Mouse (Mus musculus) liver, embryonic 14.5 days (tissue): ENCODE results near the gene Cd59a. TPM values are rescaled to one million over a fixed set of nuclear protein-coding genes. Genes with fewer than 3 reads are reported as not detected.

ENCODE experiments used
- ATAC-seq: fragments of 200-750 bp; cut with Nextera tagmentation; 2 replicates; pipeline ENCODE4 v1.8.0; 2017; ENCODE audit warnings: moderate number of reproducible peaks, mild to moderate bottlenecking, moderate library complexity; ENCODE audit not compliant: insufficient read depth
- DNase-seq, 3 experiments: peaks; one replicate each; pipeline ENCODE4 v3.0.0-alpha.2; 2012 to 2013; ENCODE audit warnings: low read depth in 3 of 3, low spot score in 3 of 3
- H3K27ac ChIP-seq: fragments of 300-500 bp; sonication (generic); 2 replicates; pipeline ENCODE4 v1.5.1; 2014; ENCODE audit warnings: moderate library complexity, mild to moderate bottlenecking, control low read depth, inconsistent platforms
- H3K27me3 ChIP-seq: fragments of 300-500 bp; sonication (generic); 2 replicates; pipeline ENCODE4 v1.6.1; 2014; ENCODE audit warnings: mild to moderate bottlenecking, low read length, moderate library complexity; ENCODE audit not compliant: control insufficient read depth, insufficient read depth
- H3K36me3 ChIP-seq: fragments of 300-500 bp; sonication (generic); replicated peaks from 2 replicates; pipeline ENCODE4 v1.6.1; 2014; ENCODE audit warnings: low read depth; ENCODE audit not compliant: control insufficient read depth, insufficient read depth
- H3K4me1 ChIP-seq, 2 experiments: fragments of 200-500 bp in 1 of 2; fragments of 300-500 bp in 1 of 2; sonication (generic) in 1 of 2; replicated peaks; 2 replicates each; pipeline ENCODE4 v1.6.1; 2012 to 2014; ENCODE audit warnings: antibody characterized with exemption in 1 of 2, inconsistent platforms in 1 of 2, low read length in 1 of 2; ENCODE audit not compliant: control insufficient read depth in 2 of 2, insufficient read depth in 2 of 2
- H3K4me2 ChIP-seq: fragments of 300-500 bp; sonication (generic); 2 replicates; pipeline ENCODE4 v1.6.1; 2014; ENCODE audit warnings: low read depth, mild to moderate bottlenecking, control low read depth, moderate library complexity
- H3K4me3 ChIP-seq, 2 experiments: fragments of 200-500 bp in 1 of 2; fragments of 300-500 bp in 1 of 2; sonication (generic) in 1 of 2; 2 replicates each; pipeline ENCODE4 v1.5.1; 2012 to 2014; ENCODE audit warnings: low read depth in 2 of 2, low read length in 2 of 2, mild to moderate bottlenecking in 2 of 2, control low read depth in 1 of 2, inconsistent platforms in 1 of 2, moderate library complexity in 1 of 2; ENCODE audit not compliant: insufficient read depth in 1 of 2
- H3K9ac ChIP-seq: fragments of 300-500 bp; sonication (generic); replicated peaks from 2 replicates; pipeline ENCODE4 v1.6.1; 2014; ENCODE audit warnings: mild to moderate bottlenecking, control low read depth, moderate library complexity
- H3K9me3 ChIP-seq: fragments of 300-500 bp; sonication (generic); 2 replicates; pipeline ENCODE4 v1.6.1; 2016; ENCODE audit warnings: low read length, mixed read lengths; ENCODE audit not compliant: control insufficient read depth
- CTCF ChIP-seq: IDR thresholded peaks from 2 replicates; pipeline ENCODE4 v1.5.1; 2016; ENCODE audit warnings: antibody characterized with exemption, low read depth, control low read depth
- EP300 ChIP-seq: IDR thresholded peaks from 2 replicates; pipeline ENCODE4 v1.6.1; 2016; ENCODE audit warnings: antibody characterized with exemption, low read depth
- WGBS: fragments of 180-500 bp; shearing (Covaris S2); extraction: QIAGEN DNeasy Blood & Tissue Kit; methylation state at CpG from one replicate; pipeline ENCODE4 v1.1.7; 2014; ENCODE audit not compliant: insufficient replicate concordance; 5-methylcytosine and 5-hydroxymethylcytosine counted together
- polyA plus RNA-seq, 2 experiments: library from polyadenylated mRNA; depleted of rRNA in 1 of 2; stranded (reverse) in 1 of 2; unstranded in 1 of 2; fragments of >200 nt; fragmentation: Nextera tagmentation in 1 of 2; extraction: Ambion mirVana in 1 of 2; gene quantifications; 2 replicates each; pipeline versions ENCODE4 v1.2.1 to v1.2.3; 2012 to 2014

Gene Cd59a
- polyA plus RNA-seq (2012; rRNA removed) (29.4 and 41.3 TPM in 2 replicates), polyA plus RNA-seq (2014; fragmentation: Nextera tagmentation; extraction: Ambion mirVana) (88.5 and 94.7 TPM in 2 replicates)

- peak; percentile 79 for ATAC-seq
- peaks cover 47 to 65% of the 10 kb centered on the region in 2 experiments for H3K4me1 ChIP-seq
Observed at GRCm38 (mm10) chr2:104095741-104096213, at the start of gene Cd59a. Gene Cd59a (plus strand): TSS chr2:104095801.

GRCm38 (mm10) chr2:104058381-104058780 is 37.2 kb upstream of the Cd59a start:
- Histone ChIP-seq H3K9me3 (no peaks in the 10 kb centered on the region), H3K4me1 (no peaks in the 10 kb centered on the region), H3K27ac (no peak overlapping the region), H3K36me3 (peaks cover 52% of the 10 kb centered on the region), H3K27me3 (no peaks in the 10 kb centered on the region), H3K4me2 (no peak overlapping the region), H3K4me3 (no peak overlapping the region), H3K9ac (no peak overlapping the region)
- 76% methylated on average over 1 of the region's 1 CpGs for WGBS
- no peak for TF ChIP-seq EP300
- TF ChIP-seq CTCF, result no peak
- ATAC-seq, result no peak
- DNase-seq, result no peak

More at GRCm38 (mm10) chr2:104095741-104096213, at the start of gene Cd59a:
- H3K27me3 ChIP-seq, result no peaks in the 10 kb centered on the region
- H3K27ac ChIP-seq, result peak within 1 kb of the TSS; percentile 96
- WGBS, result 3% methylated on average over 15 of the region's 15 CpGs
- H3K9ac ChIP-seq, result peak within 1 kb of the TSS; percentile 94
- peak; percentile 81 to 92 (median 82) for DNase-seq
- peaks cover 4% of the 10 kb centered on the region; the same call in 1 of the 2 replicates for H3K36me3 ChIP-seq
- H3K4me2 ChIP-seq, result peak within 1 kb of the TSS; percentile 78
- H3K4me3 ChIP-seq, result peak within 1 kb of the TSS; percentile 82 to 84
- no peak for TF ChIP-seq CTCF
- 0 out of 2 replicates have a peak, but pooled peaks have one; percentile 31 for TF ChIP-seq EP300
- H3K9me3 ChIP-seq, result no peaks in the 10 kb centered on the region

- DNase-seq, result no peak
- H3K4me2 ChIP-seq, result no peak overlapping the region
- peaks cover 3% of the 10 kb centered on the region in 2 experiments; a peak in 3 of 4 replicates for H3K4me1 ChIP-seq
- peaks cover 46% of the 10 kb centered on the region for H3K36me3 ChIP-seq
- no peaks in the 10 kb centered on the region for H3K27me3 ChIP-seq
- no peak overlapping the region for H3K4me3 ChIP-seq
- no peak for ATAC-seq
- H3K9me3 ChIP-seq, result no peaks in the 10 kb centered on the region
- 90% methylated on average over 4 of the region's 4 CpGs for WGBS
- no peak for TF ChIP-seq CTCF
- TF ChIP-seq EP300, result no peak
- H3K27ac ChIP-seq, result no peak overlapping the region
- no peak overlapping the region for H3K9ac ChIP-seq
Observed at GRCm38 (mm10) chr2:104058954-104059353, 36.6 kb upstream of the Cd59a start.

GRCm38 (mm10) chr2:104059786-104060185 is 35.8 kb upstream of the Cd59a start:
- 90% methylated on average over 10 of the region's 10 CpGs for WGBS
- Histone ChIP-seq H3K27me3 (no peaks in the 10 kb centered on the region), H3K4me2 (no peak overlapping the region), H3K36me3 (peaks cover 39% of the 10 kb centered on the region), H3K4me1 (peaks cover 8 to 10% of the 10 kb centered on the region in 2 experiments), H3K27ac (no peak overlapping the region), H3K9ac (no peak overlapping the region), H3K4me3 (no peak overlapping the region), H3K9me3 (no peaks in the 10 kb centered on the region)
- DNase-seq, result no peak
- ATAC-seq, result no peak
- no peak for TF ChIP-seq CTCF
- no peak for TF ChIP-seq EP300

GRCm38 (mm10) chr2:104060996-104061395 is 34.6 kb upstream of the Cd59a start:
- TF ChIP-seq EP300, result no peak
- no peak for TF ChIP-seq CTCF
- no peaks in the 10 kb centered on the region for H3K27me3 ChIP-seq
- H3K9ac ChIP-seq, result no peak overlapping the region
- H3K36me3 ChIP-seq, result peaks cover 32% of the 10 kb centered on the region
- H3K4me2 ChIP-seq, result no peak overlapping the region
- H3K4me3 ChIP-seq, result no peak overlapping the region
- 93% methylated on average over 6 of the region's 6 CpGs for WGBS
- ATAC-seq, result no peak
- H3K27ac ChIP-seq, result no peak overlapping the region
- H3K9me3 ChIP-seq, result no peaks in the 10 kb centered on the region
- DNase-seq, result no peak
- peaks cover 8 to 13% of the 10 kb centered on the region in 2 experiments for H3K4me1 ChIP-seq
